ENCODE assay signal across 15 mouse cellular contexts in the genomic region with DNA sequence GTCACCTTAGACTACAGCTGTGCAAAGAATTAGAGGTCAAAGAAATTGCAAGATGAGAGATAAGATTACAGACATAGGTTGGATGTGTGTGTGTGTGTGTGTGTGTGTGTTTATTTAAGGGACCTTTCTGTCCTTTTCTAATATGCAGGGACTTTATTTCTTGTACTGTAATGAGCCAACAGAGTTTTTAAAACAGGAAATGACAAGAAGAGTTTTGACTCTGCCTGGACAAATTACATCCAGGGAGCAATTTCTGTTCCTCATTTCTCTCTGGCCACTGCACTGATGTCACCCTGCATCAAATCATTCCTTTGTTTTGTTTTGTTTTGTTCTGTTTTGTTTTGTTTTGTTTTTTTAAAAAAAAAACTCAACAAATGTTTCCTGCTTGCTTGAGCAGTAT.
"Had no signal": no experiment of that assay in that cellular context is flagged by ENCODE, and none has a peak within 500 bp of the region (broad histone marks: within the 10 kb centered on the region; RNA-seq: fewer than 3 reads in every experiment).

No protein-coding gene starts in this region.

- DNase-seq: kidney, adult 8-10 months; kidney, postnatal 36 days; layer of hippocampus, adult 9-11 months; layer of hippocampus, postnatal 36 days; left cerebral cortex, postnatal 4 days; retina, postnatal 1 day; thymus, postnatal 14 days had no signal

- H3K4me3 ChIP-seq: limb, embryonic 13.5 days; liver, embryonic 12.5 days; lung, embryonic 15.5 days; megakaryocyte, embryonic 14.5 days; midbrain, embryonic 15.5 days; neural tube, embryonic 13.5 days had no signal

- H3K4me1 ChIP-seq: limb, embryonic 13.5 days; liver, embryonic 12.5 days; lung, embryonic 15.5 days; midbrain, embryonic 15.5 days; neural tube, embryonic 13.5 days had no signal

- H3K9ac ChIP-seq: limb, embryonic 13.5 days; liver, embryonic 12.5 days; lung, embryonic 15.5 days; midbrain, embryonic 15.5 days; neural tube, embryonic 13.5 days had no signal

- H3K27ac ChIP-seq: limb, embryonic 13.5 days; liver, embryonic 12.5 days; lung, embryonic 15.5 days; midbrain, embryonic 15.5 days; neural tube, embryonic 13.5 days had no signal

- H3K4me2 ChIP-seq: limb, embryonic 13.5 days; liver, embryonic 12.5 days; lung, embryonic 15.5 days; midbrain, embryonic 11.5 days; midbrain, embryonic 15.5 days; neural tube, embryonic 13.5 days had no signal

- H3K27me3 ChIP-seq: limb, embryonic 13.5 days; liver, embryonic 12.5 days; lung, embryonic 15.5 days; megakaryocyte, embryonic 14.5 days; midbrain, embryonic 15.5 days; neural tube, embryonic 13.5 days had no signal

- ATAC-seq: intestine, embryonic 16.5 days; liver, embryonic 12.5 days; midbrain, embryonic 15.5 days had no signal

- H3K36me3 ChIP-seq: limb, embryonic 13.5 days; liver, embryonic 12.5 days; lung, embryonic 15.5 days; midbrain, embryonic 15.5 days; neural tube, embryonic 13.5 days had no signal

- H3K9me3 ChIP-seq: limb, embryonic 13.5 days; liver, embryonic 12.5 days; lung, embryonic 15.5 days; megakaryocyte, embryonic 14.5 days; midbrain, embryonic 15.5 days; neural tube, embryonic 13.5 days had no signal
